ENCODE assay signal across 9 mouse cellular contexts in the genomic region with DNA sequence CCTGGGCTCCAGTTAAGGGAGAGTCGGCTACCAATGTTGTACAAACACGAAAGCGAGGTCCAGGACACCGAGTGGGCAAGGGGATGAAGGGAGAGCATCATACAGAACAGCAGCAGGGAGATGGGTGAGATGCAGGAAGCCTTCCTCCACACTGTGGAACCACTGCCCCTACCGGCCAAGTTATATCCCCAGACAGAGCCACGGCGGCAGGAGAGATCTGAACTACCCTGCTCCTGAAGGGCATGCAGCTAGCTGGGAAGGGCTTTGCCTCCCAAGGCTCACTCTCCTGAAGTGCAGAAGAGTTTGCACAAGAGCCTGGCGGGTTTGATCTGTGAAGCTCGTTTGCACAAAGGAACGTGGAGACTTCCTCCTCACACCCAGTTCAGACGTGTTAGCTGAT.
DNase-seq lines count a peak whose midpoint lies in the region; ATAC-seq and TF ChIP-seq lines count a peak whose summit lies in the region.
"Had no signal": no experiment of that assay in that cellular context is flagged by ENCODE, and none has a peak within 500 bp of the region (broad histone marks: within the 10 kb centered on the region; RNA-seq: fewer than 3 reads in every experiment).

No protein-coding gene starts in this region.

- H3K36me3 ChIP-seq in lung, embryonic 14.5 days (ENCODE audit: insufficient read depth) = no peaks in the 10 kb centered on the region
- H3K36me3 ChIP-seq in hindbrain, embryonic 15.5 days = no peaks in the 10 kb centered on the region

- peaks cover 48% of the 10 kb centered on the region for H3K27me3 ChIP-seq in lung, embryonic 14.5 days (ENCODE audit: insufficient read depth, low read length)
- H3K27me3 ChIP-seq in hindbrain, embryonic 15.5 days = peaks cover 52% of the 10 kb centered on the region

- H3K9ac ChIP-seq in lung, embryonic 14.5 days = no peak overlapping the region
- no peak overlapping the region for H3K9ac ChIP-seq in hindbrain, embryonic 15.5 days

- peak; percentile 74 for ATAC-seq in lung, embryonic 14.5 days (ENCODE audit: insufficient read depth)
- 0 out of 2 replicates have a peak, but pooled peaks have one; percentile 68 for ATAC-seq in hindbrain, embryonic 15.5 days (ENCODE audit: low FRiP score, low read depth)
- peak; percentile 72 for ATAC-seq in megakaryocyte progenitor cell, adult 5-6 weeks (replicated peaks; ENCODE audit: poor library complexity)
- ATAC-seq in erythroblast, adult 5-6 weeks (replicated peaks; ENCODE audit: low FRiP score, poor library complexity, severe bottlenecking) = no peak

- no peak overlapping the region for H3K4me3 ChIP-seq in lung, embryonic 14.5 days (ENCODE audit: low read depth, low read length)
- H3K4me3 ChIP-seq in hindbrain, embryonic 15.5 days = no peak overlapping the region
- H3K4me3 ChIP-seq: erythroblast, embryonic 14.5 days had no signal

- peaks cover 15% of the 10 kb centered on the region for H3K4me1 ChIP-seq in lung, embryonic 14.5 days (ENCODE audit: insufficient read depth)
- peaks cover 10% of the 10 kb centered on the region; the same call in 1 of the 2 replicates for H3K4me1 ChIP-seq in hindbrain, embryonic 15.5 days (replicated peaks)

- peak; percentile 86 for TF ChIP-seq CTCF in lung, embryonic 14.5 days (IDR thresholded peaks at IDR 0.05; ENCODE audit: low read depth)

- 0 out of 2 replicates have a peak overlapping the region, but pooled peaks have one; percentile 3 for H3K4me2 ChIP-seq in lung, embryonic 14.5 days
- H3K4me2 ChIP-seq in hindbrain, embryonic 15.5 days = no peak overlapping the region

- peak; percentile 13 for DNase-seq in cerebellum, adult 18-20 months
- DNase-seq in cerebellum, postnatal 4 days (ENCODE audit: low spot score in 2 of 2) = no peak
- peak; percentile 78 for DNase-seq in lung, embryonic 14.5 days
- no peak for DNase-seq in lung, adult 18-20 months
- no peak for DNase-seq in layer of hippocampus, postnatal 25 days (ENCODE audit: extremely low spot score in 1 of 2, low spot score in 1 of 2)

- H3K9me3 ChIP-seq in lung, embryonic 14.5 days (ENCODE audit: low read depth, low read length) = no peaks in the 10 kb centered on the region
- no peaks in the 10 kb centered on the region for H3K9me3 ChIP-seq in hindbrain, embryonic 15.5 days

- 12% methylated on average over 11 of the region's 11 CpGs for WGBS in lung, embryonic 14.5 days
- WGBS in hindbrain, embryonic 15.5 days = 19% methylated on average over 11 of the region's 11 CpGs

- no peak overlapping the region for H3K27ac ChIP-seq in lung, embryonic 14.5 days (ENCODE audit: low read depth)
- H3K27ac ChIP-seq in hindbrain, embryonic 15.5 days (replicated peaks) = no peak overlapping the region

Comparison
In these comparisons a context has a peak if more than half of its experiments do, and no peak if none do; other contexts are left out.
1. DNase-seq: peak in cerebellum, adult 18-20 months (2 of 2) and lung, embryonic 14.5 days (single experiment); none in cerebellum, postnatal 4 days (0 of 2), lung, adult 18-20 months (0 of 2) and layer of hippocampus, postnatal 25 days (0 of 2).